Mouse (Mus musculus): ENCODE results near the gene Atp2b4.
"Not testable (repeated sequence)": the region's sequence is repeated elsewhere in the genome, so short reads cannot be mapped to it uniquely, and the experiment has no call there.

The Atp2b4 gene

DNA sequence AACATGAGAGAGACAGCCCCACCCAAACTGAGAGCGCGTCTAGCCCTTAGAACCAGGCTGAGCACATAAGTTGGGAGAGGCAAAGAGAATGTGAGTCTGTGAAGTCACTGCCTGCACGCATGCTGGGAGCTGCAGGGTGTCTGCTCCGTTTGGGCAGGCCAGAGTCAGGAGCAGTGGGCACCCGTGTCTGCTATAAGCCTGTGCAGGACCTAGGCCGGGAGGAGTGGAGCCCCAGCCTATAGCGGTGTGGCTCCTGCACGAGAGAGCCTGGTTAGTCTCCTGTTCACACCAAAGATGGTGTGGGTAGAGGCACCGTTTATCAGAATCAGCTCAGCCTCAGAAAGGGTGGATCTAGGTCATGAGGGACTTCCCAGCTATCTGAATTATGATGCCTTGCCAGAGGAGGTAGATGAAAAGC lies 55.8 kb downstream of the Atp2b4 start:
- DNase-seq (ENCODE audit: low read depth) = no peak

DNA sequence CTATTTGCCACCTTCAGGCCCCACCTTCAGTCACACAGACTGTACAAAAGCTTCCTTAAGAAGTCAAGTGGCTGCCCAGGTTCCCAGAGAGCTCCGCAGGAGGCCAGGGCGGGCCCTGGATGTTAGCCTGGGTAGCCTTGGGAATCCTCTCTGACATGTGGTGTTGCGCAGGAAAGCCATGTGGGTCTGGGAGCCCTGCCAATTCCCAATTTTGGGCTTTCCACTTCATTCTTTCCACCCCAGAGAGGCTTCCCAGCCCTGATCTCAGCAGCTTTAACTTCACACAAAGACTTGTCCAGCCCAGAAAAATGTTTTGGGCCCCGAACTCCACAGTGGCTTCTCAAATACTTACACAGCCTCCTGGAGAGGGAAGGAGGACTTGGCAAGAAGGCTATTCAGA lies 56.2 kb downstream of the Atp2b4 start:
- DNase-seq (ENCODE audit: low read depth) = no peak

DNA sequence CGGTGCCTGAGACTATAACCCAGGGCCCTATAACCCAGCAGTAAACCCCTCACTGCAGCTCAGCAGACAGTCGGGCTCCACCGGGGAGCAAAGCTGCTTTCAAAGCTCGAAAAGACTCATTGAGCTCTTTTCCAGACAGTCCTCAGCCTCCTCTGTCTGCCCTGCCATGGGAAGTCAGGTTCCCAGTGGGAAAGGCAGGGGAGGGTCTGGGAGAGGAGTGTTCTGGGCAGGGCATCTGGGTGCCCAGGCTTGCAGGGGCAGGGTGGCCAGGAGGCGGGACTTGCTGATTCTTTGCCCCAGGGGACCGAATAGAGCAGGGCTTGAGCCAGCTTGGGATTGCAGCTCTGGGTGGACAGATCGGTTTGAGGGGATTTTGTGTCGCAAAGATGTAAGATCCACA lies 58.3 kb downstream of the Atp2b4 start:
- DNase-seq (ENCODE audit: low read depth) = no peak

DNA sequence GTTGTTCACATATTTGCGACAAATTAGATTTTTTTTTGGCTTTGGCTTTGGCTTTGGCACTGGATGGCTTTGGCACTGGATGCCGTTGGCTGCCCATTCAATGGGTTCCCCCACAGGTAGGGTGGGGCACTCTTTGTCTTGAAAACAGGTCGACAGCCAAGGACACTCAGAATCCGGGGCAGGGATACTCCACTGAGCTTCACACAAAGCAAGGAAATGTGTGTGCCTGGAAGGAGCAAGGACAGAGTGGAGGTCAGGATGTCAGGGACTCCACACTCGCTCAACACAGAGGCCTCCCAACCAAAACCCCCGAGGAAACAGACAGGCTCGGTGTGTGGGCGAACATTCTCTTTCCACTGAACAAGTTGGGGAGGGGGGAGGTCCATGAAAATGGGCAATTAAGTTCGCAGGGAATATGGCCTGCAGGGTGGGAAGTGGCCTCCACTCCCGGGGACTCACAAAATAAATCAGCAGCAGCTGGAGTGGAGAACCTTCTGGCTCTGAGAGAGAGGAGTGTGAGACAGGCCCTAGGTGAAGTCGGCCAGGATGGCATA lies 58.9 kb downstream of the Atp2b4 start:
- DNase-seq (ENCODE audit: low read depth) = no peak

DNA sequence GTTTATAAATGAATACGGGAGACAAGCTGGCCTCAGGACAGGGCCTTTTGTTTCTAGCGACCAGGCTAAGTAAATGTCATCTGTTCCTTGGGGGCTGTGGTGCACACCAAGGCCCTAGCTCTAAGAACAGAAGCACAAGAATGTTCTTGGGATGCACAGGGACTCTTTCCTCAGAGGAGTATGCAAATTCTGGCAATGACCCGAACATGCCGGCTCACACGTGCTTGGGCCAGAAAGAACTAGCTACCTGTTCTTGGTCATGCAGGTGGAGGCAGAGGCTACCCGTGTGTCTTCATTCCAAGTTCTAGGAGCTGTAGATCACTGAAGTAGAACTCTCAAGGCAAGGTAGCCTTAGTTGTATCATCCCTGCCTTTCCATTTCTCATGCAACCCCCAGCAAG lies 59.7 kb downstream of the Atp2b4 start:
- DNase-seq (ENCODE audit: low read depth) = no peak

DNA sequence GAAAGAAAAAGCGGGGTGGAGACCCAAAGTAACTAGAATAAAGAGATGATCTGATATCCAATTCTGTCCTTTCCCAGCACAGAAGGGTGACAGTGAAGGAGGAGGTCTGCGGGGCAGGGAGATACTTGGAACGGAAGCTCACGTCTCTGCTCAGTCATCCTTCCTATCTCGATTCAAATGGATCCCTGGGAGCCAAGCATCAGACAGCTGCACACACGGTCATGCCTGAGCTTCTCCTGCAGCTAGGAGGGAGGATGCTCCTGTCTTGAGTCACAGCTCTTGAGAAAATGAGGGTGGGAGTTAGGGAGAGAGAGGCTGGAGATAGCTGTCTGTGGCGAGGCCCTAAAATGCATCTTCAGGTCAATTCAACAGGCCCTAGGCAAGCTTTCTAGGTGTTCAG lies 64.2 kb downstream of the Atp2b4 start:
- no peak for DNase-seq (ENCODE audit: low read depth)

DNA sequence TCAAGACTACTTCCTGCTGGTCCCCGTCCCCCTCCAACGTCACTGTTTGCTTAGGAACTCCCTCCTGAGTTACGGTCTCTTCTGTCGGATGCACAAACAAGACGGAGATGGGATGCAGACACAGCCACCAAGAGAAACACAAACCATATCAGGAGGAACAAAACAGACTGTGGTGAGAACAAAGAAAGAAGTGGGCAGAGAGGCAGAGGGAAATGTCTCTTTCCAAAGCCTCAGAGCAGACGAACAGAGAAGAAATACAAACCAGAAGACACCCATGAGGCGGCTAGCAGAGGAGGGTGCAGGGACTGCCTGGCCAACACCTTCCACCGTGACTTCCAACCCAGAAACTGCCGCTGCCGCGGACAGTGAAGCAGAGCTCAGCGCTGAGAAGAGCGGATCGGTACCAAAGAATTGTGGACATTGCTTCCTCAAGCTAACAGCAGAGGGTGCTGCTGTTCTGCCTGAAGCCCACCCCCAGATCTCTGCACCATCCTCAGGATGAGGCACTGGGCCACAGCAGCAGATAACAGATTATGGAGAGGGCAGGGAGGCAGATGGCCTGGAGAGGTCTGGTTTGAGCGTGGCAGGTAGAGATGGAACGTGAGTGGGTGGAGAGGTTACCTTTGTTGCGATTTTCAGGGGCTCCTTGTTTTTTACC lies 64.7 kb downstream of the Atp2b4 start:
- DNase-seq (ENCODE audit: low read depth) = peak; percentile 24

DNA sequence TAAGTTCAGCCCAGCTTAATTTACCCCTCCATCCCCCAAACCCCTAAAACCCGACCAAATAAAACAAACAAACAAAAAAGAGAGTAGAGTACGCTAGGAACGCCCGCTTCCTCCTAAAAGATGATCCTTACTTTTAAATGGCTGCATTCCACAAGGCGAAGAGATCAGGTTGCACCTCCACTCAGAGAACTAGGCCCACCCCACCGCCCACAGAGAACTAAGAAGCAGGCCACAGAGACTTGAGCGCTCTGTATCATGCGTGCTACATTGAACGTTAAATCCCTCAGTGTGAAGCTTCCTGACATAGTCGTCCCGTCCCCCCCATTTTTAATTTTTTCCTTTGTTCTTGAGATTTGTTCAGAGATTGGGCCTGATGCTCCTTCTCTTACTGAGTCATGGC lies 68.0 kb downstream of the Atp2b4 start:
- no peak for DNase-seq (ENCODE audit: low read depth)

DNA sequence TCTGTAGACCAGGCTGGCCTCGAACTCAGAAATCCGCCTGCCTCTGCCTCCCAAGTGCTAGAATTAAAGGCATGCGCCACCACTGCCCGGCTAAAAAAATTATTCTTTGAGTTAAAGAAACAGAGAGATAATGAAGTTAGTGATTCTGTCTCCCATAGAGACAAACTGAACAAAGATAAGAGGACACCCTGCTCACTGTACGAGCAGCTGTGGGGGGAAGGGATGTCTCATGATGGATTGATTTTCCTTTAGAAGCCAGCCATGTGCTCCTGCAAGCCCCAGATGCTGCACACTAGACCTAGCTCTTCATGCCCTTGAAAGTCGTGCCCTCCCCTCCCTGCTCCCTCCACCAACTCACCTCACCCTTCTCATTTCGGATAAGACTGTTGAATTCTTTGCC lies 72.5 kb downstream of the Atp2b4 start:
- DNase-seq (ENCODE audit: low read depth) = no peak

DNA sequence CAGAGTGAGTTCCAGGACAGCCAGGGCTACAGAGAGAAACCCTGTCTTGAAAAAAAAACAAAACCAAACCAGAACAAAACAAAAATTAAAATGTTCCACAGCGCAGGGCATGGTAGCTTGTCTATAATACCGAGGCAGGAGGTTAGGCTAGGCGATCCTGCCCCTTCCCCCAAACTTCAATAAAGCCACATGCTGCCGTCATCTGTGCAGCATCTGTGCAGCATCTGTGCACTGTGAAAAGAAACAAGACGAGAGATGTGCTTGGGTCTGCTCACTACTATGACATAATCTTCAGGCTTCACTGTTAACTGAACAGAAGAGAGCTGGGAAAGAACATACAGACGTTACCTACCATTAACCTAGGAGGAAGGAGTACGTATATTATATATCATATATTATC lies 80.5 kb downstream of the Atp2b4 start:
- DNase-seq (ENCODE audit: low read depth) = no peak

DNA sequence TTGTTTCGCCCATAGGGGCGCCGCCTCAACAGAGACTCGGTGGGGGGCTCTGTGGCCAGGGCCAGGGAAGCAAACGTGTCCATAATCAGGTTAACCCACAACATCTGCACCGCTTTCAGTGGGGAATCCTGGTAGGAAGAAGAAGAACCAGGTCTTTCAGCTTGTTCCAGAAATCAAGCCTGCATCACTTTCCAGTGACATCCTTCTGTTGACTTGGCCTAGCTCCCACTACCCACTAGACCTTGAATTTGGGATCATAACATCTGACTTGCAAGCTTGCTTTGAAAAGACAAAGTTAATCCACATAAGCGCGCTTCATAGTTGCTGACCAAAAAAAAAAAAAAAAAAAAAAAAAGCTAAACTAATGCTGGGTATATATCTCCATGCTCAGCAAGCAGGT lies 82.1 kb downstream of the Atp2b4 start:
- DNase-seq (ENCODE audit: low read depth) = no peak

DNA sequence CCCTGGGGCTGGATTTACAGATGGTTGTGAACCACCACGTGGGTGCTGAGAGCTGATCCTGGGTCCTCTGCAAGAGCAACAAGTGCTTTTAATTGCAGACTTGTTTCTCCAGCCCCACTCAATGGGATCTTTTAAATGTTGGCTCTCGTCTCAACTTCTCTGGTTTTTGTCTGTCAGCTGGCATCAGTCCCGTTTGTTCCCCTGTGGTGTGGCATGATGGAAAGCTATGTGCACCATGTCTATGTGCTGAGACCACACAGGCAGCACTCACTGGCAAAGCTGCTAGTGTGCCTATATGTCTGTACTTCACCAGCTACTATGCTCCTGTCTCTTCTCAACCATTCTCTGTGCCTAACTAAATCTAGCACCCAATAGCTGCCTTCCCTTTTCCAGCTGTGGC lies 82.5 kb downstream of the Atp2b4 start:
- DNase-seq (ENCODE audit: low read depth) = no peak

DNA sequence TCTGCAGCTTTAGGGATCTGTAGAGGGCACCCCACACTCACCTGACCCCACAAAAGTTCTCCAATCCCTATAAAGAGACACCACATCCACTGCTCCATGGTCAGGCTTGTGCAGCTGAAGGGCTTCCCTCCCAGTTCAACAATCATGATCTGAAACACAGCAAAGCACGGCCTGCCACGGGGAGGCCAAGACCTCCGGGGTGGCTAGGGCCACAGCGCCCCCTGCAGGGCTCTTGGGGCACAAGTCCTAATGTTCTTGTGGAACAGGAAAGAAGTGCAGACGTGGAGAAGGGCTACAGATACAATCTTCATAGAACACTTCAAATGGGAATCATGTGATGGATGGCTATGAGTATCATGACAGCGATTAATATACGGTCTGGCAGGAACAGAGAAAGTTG lies 84.4 kb downstream of the Atp2b4 start:
- peak; percentile 40 for DNase-seq (ENCODE audit: low read depth)

DNA sequence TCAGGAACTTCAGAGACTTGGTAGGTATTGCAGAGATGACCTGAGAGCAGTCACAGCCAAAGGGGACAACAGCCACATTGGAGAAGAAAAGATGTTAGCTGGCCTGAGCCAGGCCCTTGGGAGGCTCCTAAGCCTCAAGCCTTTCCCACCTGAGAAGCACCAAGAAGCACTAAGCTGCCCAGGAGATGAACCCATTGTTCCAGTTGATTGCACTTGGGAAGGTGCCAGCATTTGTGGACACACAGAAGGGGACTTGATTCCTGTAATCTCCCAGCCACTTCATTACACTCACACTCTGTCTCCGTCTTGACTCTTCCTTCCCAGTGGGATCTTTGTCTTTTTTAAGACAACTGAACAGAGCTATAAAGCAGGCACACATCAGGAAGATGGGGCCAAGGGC lies 85.7 kb downstream of the Atp2b4 start:
- no peak for DNase-seq (ENCODE audit: low read depth)

DNA sequence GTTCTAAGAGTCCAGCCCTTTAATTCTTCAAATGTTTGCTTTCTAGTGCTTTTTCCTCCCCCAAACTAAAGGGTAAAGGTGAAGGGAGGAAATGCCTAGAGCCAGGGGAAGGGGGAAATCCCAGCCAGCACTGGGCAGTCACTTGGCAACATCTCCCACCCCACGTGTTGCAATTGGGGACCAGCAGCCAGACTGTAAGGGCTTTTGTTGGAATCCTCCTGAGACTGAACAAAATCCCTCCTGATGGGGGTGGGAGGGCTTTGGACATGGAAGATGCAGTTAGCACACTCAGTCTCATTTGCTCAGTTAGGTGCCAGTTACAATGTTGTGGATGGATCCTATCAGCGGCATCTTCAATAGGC lies 87.9 kb downstream of the Atp2b4 start:
- no peak for DNase-seq (ENCODE audit: low read depth)

DNA sequence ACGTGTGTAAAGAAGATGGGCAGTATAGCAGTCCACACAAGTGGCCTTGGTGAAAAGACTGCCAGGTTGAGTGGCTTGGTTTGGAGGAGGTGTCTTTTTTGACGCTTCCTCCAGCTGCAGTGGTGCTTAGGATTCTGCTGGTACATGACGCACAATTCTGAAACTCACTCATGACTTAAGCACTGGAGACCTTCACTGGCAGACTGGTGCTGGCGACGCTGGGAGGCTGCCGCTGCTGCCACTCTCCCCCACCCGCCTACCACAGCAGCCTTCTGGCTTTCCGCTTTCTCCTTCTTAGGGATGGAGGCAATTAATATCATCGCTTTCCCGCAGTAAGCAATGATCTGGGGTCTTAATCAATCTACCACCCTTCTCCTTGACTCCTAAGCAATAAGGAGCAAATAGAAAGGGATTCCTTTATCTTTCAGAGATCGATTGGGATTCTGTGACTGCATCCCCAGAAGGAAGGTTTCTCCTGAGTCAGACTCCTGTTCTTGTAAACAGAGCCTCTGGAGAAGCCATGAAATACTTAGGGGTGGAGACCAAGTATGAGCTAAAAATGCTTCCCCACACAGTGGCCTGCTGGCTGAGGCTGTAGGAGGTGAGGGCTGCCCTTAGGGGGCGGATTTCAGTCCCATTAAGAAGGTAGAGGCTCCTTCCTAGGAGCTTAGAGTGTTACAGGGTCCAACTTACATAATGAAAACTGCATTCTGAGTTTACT lies 88.4 kb downstream of the Atp2b4 start:
- DNase-seq (ENCODE audit: low read depth) = no peak

DNA sequence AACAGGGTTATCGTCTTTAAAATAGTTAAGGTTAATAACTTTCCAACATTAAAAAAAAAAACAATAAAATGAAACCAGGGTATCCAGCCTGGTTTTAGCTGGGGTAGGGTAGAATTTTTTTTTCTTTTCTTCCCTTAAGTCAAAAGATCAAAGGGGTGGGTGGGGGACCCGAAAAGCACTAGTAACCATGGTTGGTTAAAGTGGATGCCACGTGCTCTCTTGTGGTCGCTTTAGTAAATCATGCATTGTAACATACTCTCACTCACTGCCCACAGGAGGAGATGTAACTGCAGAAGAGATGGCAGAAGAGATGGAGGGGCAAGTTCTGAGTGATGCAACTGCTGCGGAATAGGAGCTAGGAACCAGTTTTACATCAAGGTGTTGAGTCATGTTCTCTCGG lies 89.5 kb downstream of the Atp2b4 start:
- DNase-seq (ENCODE audit: low read depth) = no peak

DNA sequence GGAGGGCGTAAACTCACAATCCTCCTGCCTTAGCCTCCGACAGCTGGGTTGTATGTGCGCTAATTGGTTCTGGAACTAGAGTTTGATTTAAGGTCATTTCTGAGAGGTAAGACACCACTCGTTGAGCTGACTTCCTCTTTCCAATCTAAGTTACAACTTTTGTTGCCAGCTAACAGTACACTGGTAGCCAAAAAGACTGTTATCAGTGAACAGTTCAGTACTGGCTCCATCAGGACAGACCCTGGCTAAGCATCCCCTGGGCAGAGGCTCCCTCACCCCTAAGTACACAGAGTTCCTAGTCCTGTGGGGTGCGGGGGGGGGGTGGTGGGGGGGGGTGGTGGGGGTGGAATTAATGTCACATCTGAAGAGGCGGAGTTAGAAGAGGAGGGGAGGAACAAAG lies 89.9 kb downstream of the Atp2b4 start:
- DNase-seq (ENCODE audit: low read depth) = no peak

DNA sequence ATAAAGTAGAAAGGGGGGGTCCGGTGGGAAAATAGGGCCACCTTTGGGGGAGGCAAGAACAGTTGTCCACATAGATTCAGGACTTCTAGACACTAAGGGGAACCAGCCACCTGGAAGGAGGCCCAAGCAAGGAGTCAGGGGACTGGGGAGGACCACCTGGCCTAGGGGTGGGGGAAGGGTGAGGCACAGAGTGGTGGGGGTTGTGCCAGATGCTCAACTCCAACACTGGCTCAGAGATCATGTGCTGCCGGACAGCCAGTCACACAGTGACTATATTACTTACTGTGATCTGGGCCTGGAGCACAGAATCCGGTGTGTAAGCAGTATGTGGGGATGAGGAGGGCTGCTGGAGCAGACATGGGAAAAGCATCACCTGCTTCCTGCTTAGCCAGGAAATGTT lies 91.5 kb downstream of the Atp2b4 start:
- no peak for DNase-seq (ENCODE audit: low read depth)

DNA sequence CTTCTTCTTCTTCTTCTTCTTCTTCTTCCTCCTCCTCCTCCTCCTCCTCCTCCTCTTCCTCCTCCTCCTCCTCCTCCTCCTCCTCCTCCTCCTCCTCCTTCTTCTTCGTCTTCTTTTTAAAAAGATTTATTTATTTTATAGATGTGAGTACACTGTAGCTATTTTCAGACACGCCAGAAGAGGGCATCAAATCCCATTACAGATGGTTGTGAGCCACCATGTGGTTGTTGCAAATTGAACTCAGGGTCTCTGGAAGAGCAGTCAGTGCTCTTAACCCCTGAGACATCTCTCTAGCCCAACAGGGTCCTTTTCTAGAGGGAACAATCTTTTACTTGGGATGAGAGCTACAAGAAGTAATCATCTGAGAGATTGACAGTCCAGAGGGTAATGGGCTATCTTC lies 99.0 kb downstream of the Atp2b4 start:
- DNase-seq (ENCODE audit: low read depth) = not testable (repeated sequence)

DNA sequence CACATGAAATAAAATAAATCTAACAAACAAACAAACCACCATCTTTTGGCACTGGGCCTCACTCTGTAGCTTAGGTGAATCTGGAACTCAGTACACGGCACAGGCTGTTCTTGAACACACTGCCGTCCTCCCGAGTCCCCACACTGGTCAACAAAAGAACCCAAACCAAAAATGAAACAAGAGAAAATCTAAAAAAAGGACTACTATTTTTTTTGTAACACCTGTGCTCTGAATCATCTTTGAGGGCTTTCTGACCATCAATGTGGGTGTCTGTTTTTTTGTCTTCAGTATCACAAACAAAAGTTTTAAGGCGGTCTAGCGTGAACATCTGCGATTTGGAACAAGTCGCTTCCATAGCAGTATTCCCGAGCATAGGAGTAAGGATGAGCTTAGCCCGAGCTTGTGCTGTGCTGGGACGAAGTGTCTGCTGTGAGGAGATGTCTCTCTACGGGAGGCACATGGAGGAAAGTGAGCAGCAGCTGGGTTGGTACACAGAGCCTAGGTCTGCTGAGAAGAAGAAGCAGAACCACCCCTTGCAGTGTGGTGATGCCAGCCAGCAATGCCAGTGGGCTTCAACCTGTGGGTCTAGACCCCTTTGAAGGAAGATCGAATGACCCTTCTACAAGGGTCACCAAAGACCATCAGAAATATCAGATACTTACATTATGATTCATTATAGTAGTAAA lies 102.8 kb downstream of the Atp2b4 start:
- no peak for DNase-seq (ENCODE audit: low read depth)

DNA sequence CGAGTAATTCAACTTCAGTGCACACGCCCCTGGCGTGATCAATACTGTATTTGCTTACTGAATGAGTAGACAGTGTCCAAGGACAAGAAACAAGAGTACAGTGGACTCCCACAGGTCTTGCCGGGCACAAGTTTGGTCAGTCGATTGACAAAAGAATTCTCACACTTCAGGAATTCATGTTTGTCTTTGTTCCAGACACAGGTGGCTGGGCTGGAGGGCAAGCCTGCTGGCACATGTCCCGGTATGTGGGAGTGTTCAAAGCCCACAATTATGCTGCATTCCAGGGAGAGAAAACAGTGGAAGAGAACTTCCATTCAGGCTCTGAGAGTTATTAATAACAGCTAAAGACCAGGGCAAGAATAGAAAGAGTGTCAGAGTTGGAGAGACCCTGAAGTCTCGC lies 104.9 kb downstream of the Atp2b4 start:
- no peak for DNase-seq (ENCODE audit: low read depth)

DNA sequence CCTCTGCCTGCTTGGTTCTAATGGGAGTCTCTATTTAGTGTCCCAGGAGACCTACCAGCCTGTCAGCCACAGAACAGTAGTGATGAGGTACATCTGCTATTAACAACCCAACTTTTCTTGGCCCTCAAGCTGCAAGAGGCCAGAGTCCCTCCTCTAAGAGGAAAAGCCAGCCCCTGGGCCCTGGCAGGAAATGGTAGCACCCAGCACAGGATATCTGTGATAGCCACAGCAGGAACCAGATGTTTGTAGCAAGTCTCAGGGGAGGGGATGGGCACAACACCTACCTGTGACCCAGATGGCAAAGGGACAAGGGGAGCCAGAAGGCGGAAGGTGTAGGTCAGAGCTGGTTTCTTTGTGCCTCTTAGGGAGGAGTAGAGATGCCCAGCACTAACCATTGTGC lies 106.0 kb downstream of the Atp2b4 start:
- peak; percentile 30 for DNase-seq (ENCODE audit: low read depth)

Measured in c-Kit-positive CD71-negative TER-119-negative erythroid progenitor cells, embryonic 14.5 days (primary cell).